Mouse (Mus musculus) heart, postnatal 0 days (tissue): Measurements from ENCODE around the gene Ly6g. TPM values are rescaled to one million over a fixed set of nuclear protein-coding genes. Genes with fewer than 3 reads are reported as not detected.
A peak's percentile ranks its signal among the peaks of the same experiment; 100 is the strongest.
"Not testable (repeated sequence)": the region's sequence is repeated elsewhere in the genome, so short reads cannot be mapped to it uniquely, and the experiment has no call there.

ENCODE experiments used
- ATAC-seq: fragments of 200-750 bp; cut with Nextera tagmentation; 2 replicates; pipeline ENCODE4 v1.8.0; 2017; ENCODE audit warnings: low read depth, moderate number of reproducible peaks, moderate library complexity; ENCODE audit not compliant: insufficient read depth
- DNase-seq: peaks from one replicate; pipeline ENCODE4 v3.0.0-alpha.2; 2016; ENCODE audit warnings: low spot score
- H3K27ac ChIP-seq: fragments of 300-500 bp; sonication (generic); 2 replicates; pipeline ENCODE4 v1.5.1; 2014; ENCODE audit warnings: low read depth, mild to moderate bottlenecking
- H3K27me3 ChIP-seq: fragments of 300-500 bp; sonication (generic); 2 replicates; pipeline ENCODE4 v1.6.1; 2014; ENCODE audit warnings: low read length, mixed read lengths; ENCODE audit not compliant: control insufficient read depth, insufficient read depth
- H3K36me3 ChIP-seq: fragments of 300-500 bp; sonication (generic); replicated peaks from 2 replicates; pipeline ENCODE4 v1.6.1; 2014; ENCODE audit warnings: low read length, mixed read lengths; ENCODE audit not compliant: control insufficient read depth, insufficient read depth
- H3K4me1 ChIP-seq: fragments of 300-500 bp; sonication (generic); 2 replicates; pipeline ENCODE4 v1.6.1; 2014; ENCODE audit warnings: antibody characterized with exemption; ENCODE audit not compliant: control insufficient read depth, insufficient read depth
- H3K4me2 ChIP-seq: fragments of 300-500 bp; sonication (generic); 2 replicates; pipeline ENCODE4 v1.6.1; 2014; ENCODE audit warnings: low read depth, mild to moderate bottlenecking, low read length, moderate library complexity
- H3K4me3 ChIP-seq: fragments of 300-500 bp; sonication (generic); 2 replicates; pipeline ENCODE4 v1.5.1; 2014; ENCODE audit warnings: low read depth, low read length
- H3K9ac ChIP-seq: fragments of 300-500 bp; sonication (generic); replicated peaks from 2 replicates; pipeline ENCODE4 v1.6.1; 2014; ENCODE audit warnings: low read depth, low read length, mixed read lengths
- H3K9me3 ChIP-seq: fragments of 300-500 bp; sonication (generic); replicated peaks from 2 replicates; pipeline ENCODE4 v1.6.1; 2016; ENCODE audit warnings: low read length; ENCODE audit not compliant: control insufficient read depth
- CTCF ChIP-seq: IDR thresholded peaks from 2 replicates; pipeline ENCODE4 v1.5.1; 2016; ENCODE audit warnings: antibody characterized with exemption, control low read depth, low read depth
- EP300 ChIP-seq: IDR thresholded peaks from 2 replicates; pipeline ENCODE4 v1.6.1; 2016; ENCODE audit warnings: antibody characterized with exemption, low read depth
- whole genome bisulfite sequencing: fragments of 180-500 bp; shearing (Covaris S2); extraction: QIAGEN DNeasy Blood & Tissue Kit; methylation state at CpG from one replicate; pipeline ENCODE4 v1.1.7; 2014; 5-methylcytosine and 5-hydroxymethylcytosine counted together
- polyA plus RNA-seq: library from polyadenylated mRNA; unstranded; fragments of >200 nt; fragmentation: Nextera tagmentation; extraction: Ambion mirVana; gene quantifications from 2 replicates; pipeline ENCODE4 v1.2.1, GENCODE M21; 2015
- total RNA-seq: library from RNA; depleted of rRNA; stranded (reverse); fragments of >200 nt; gene quantifications from 2 replicates; pipeline ENCODE4 v1.2.3, GENCODE M21; 2014; ENCODE audit warnings: low replicate concordance; rRNA removed

Ly6g gene
- total RNA-seq: not detected in 2 replicates
- polyA plus RNA-seq: not detected in 2 replicates

GRCm38 (mm10) chr15:75154940-75155339 lies at the start of gene Ly6g:
Ly6g (plus strand) TSS chr15:75155240.
- no peak for TF ChIP-seq EP300
- no peak for TF ChIP-seq CTCF
- H3K4me1 ChIP-seq: no peaks in the 10 kb centered on the region
- no peaks in the 10 kb centered on the region for H3K9me3 ChIP-seq
- no peak within 1 kb of the TSS for H3K27ac ChIP-seq
- no peak within 1 kb of the TSS for H3K4me2 ChIP-seq
- H3K9ac ChIP-seq: no peak within 1 kb of the TSS
- H3K27me3 ChIP-seq: no peaks in the 10 kb centered on the region
- no peaks in the 10 kb centered on the region for H3K36me3 ChIP-seq
- DNase-seq (no peak), ATAC-seq (no peak)
- WGBS: 93% methylated on average over 1 of the region's 1 CpGs
- H3K4me3 ChIP-seq: no peak within 1 kb of the TSS

DNA sequence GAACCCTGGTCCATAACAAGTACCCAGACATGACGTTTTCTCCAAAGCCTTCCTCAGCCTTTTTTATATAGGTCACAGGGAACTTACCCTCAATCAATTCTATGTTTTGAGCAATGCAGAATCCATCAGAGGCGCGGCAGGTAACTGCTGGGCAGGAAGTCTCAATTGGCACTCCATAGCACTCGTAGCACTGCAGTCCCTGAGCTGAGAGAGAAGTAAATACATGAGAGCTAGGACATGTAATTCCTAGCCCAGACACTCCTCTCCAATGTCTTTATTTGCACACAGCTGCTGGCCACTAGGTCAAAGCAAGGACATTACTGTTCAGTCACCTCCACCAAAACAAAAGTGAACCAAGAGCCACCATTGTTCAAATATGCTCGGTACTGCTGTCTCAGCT lies 44.6 kb upstream of the Ly6g start:
- H3K4me3 ChIP-seq, H3K4me2 ChIP-seq, DNase-seq, H3K4me1 ChIP-seq, ATAC-seq, H3K27ac ChIP-seq, H3K36me3 ChIP-seq, H3K9ac ChIP-seq, H3K9me3 ChIP-seq, H3K27me3 ChIP-seq: not testable (repeated sequence)
- WGBS: 58% methylated on average over 2 of the region's 5 CpGs

GRCm38 (mm10) chr15:75111861-75112630 lies 43.0 kb upstream of the Ly6g start, which contains the start of gene Ly6c2:
Ly6c2 (minus strand) TSS chr15:75111970.
- not testable (repeated sequence) for H3K9me3 ChIP-seq, H3K4me1 ChIP-seq, DNase-seq, H3K27ac ChIP-seq, ATAC-seq, H3K36me3 ChIP-seq, H3K4me2 ChIP-seq, H3K9ac ChIP-seq, H3K4me3 ChIP-seq, H3K27me3 ChIP-seq
- WGBS: no CpG with 5 or more reads among the region's 1 CpGs

GRCm38 (mm10) chr15:75116525-75116924 lies 38.5 kb upstream of the Ly6g start:
- WGBS: 67% methylated on average over 2 of the region's 2 CpGs
- H3K4me3 ChIP-seq: no peak overlapping the region
- no peak for TF ChIP-seq CTCF
- TF ChIP-seq EP300: no peak
- ATAC-seq (no peak), DNase-seq (no peak)
- no peaks in the 10 kb centered on the region for H3K4me1 ChIP-seq
- H3K9me3 ChIP-seq: no peaks in the 10 kb centered on the region
- H3K27me3 ChIP-seq: no peaks in the 10 kb centered on the region
- no peak overlapping the region for H3K9ac ChIP-seq
- H3K27ac ChIP-seq: no peak overlapping the region
- no peaks in the 10 kb centered on the region for H3K36me3 ChIP-seq
- no peak overlapping the region for H3K4me2 ChIP-seq

DNA sequence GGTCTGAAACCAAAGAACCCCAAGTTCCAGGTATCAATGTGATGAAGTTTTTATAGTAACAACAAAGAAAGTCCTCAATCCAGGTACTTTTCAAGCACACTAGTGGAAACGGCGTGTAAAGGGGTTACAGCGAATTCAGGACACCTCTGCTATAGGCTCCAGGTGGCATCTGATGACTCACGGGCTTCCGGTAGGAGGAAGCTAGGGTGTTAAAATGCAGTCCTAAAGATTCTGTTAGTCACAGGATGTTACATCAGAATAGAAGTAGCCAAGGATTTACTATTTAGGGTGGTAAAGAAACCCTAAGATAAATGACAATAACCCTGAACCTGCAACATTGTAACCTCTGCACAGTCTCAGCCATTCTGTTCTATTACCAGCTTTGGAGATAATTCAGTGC lies 37.6 kb upstream of the Ly6g start:
- H3K27ac ChIP-seq, H3K27me3 ChIP-seq, DNase-seq, H3K36me3 ChIP-seq, H3K4me1 ChIP-seq, H3K4me3 ChIP-seq, ATAC-seq, H3K9ac ChIP-seq, H3K4me2 ChIP-seq, H3K9me3 ChIP-seq: not testable (repeated sequence)
- 79% methylated on average over 5 of the region's 5 CpGs for WGBS

- H3K9ac ChIP-seq, H3K4me2 ChIP-seq, ATAC-seq, H3K4me1 ChIP-seq, H3K27me3 ChIP-seq, H3K27ac ChIP-seq, H3K36me3 ChIP-seq, DNase-seq, H3K4me3 ChIP-seq, H3K9me3 ChIP-seq: not testable (repeated sequence)
- 18% methylated on average over 5 of the region's 7 CpGs for WGBS
- TF ChIP-seq CTCF: peak; percentile 55
These were observed 36.3 kb upstream of the Ly6g start for GRCm38 (mm10) chr15:75118742-75119141.
